Mouse (Mus musculus): ENCODE data around the gene Ptcra.

DNA sequence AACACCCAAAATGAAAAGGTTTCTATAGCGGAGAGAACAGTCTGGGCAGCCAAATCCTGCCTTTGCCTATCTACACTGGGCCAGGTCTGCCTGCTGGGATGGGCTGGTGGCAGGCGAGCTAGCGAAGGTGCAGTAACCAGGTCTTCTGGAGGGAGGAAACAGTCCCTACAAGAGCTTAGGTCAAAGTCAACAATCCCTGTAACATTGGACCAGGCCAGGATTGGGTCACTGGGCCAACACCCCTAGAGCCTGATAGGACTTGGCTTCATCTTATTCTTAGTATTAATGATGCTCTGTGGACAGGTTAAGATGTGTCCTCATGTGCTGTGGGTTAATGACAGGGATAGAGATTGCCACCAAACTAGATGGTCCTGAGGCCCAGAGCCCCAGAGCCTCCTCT, 29.5 kb downstream of the Ptcra start:
- TF ChIP-seq CTCF (IDR thresholded peaks at IDR 0.05; ENCODE audit: control insufficient read depth, insufficient read depth, low read length) (no peak), POLR2A (IDR thresholded peaks at IDR 0.05; ENCODE audit: borderline replicate concordance, control insufficient read depth, low read depth, low read length) (no peak)

Measured in bone marrow, adult 2 months (tissue).